Mouse (Mus musculus) hematopoietic multipotent progenitor cell, adult 10-12 weeks (in vitro differentiated cells): Measurements from ENCODE around the gene Slfn3. TPM values are rescaled to one million over a fixed set of nuclear protein-coding genes. Genes with fewer than 3 reads are reported as not detected.

Source experiments
- polyA plus RNA-seq: library from polyadenylated mRNA; stranded (reverse); fragments of >175 nt; gene quantifications from 2 replicates; pipeline ENCODE4 v1.2.3, GENCODE M21; 2012; ENCODE audit warnings: low replicate concordance

Gene Slfn3
- polyA plus RNA-seq = 0.18 and 0.36 TPM in 2 replicates

GRCm38 (mm10) chr11:83191134-83191893, at the start of gene Slfn3:
Gene Slfn3, plus strand, starts transcription at chr11:83191330.

DNA sequence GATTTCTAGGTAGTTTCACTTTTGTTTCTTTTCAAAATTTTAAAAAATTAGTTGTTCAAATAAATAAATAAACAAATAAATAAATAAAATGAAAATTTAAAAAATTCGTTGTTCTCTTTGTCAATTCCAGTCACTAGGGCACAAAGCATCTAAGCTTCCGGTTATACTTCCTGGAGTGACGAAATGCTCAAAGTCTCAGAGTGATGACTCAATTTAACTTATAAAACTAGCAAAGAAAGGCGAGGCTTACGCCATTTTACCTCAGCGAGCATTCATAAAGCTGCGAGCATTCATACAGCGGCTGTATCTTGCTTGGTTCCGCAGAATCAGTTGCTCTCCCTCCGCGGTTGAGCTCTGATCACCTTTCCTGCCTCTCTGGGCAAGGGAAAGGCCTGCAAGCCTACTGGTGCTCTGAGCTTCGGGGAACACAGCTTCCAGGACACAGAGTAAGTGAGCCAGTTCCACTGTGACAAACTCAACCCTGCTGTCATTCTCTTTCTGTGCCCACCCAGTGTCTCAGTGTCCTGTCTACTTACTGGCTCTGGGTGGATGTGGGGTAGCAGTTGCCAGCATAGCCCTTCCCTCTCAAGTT, 16.1 kb upstream of the Slfn3 start, which contains the start of gene Slfn4:
TSS of gene Slfn4 (plus strand) at position 239 of the 592 bp plus-strand sequence.

Other genes with a start within 250 kb of the Slfn3 start
- gene Slfn5, start 240.0 kb upstream of the Slfn3 start, polyA plus RNA-seq = 3.3 and 6.3 TPM in 2 replicates
- 2.2 and 2.5 TPM in 2 replicates for gene Slfn9, start 199.5 kb upstream of the Slfn3 start, polyA plus RNA-seq
- gene Slfn8, start 170.5 kb upstream of the Slfn3 start, polyA plus RNA-seq = 11.8 and 12.1 TPM in 2 replicates
- 10.8 and 26.5 TPM in 2 replicates for gene Slfn2, start 126.2 kb upstream of the Slfn3 start, polyA plus RNA-seq
- gene Slfn1, start 74.5 kb upstream of the Slfn3 start, polyA plus RNA-seq = 9.3 and 9.7 TPM in 2 replicates
- 1.4 and 2.3 TPM in 2 replicates for gene Slfn4, start 16.1 kb upstream of the Slfn3 start, polyA plus RNA-seq
- gene Slfn14, start 95.4 kb downstream of the Slfn3 start, polyA plus RNA-seq = 0.05 and 1.3 TPM in 2 replicates
- gene Ap2b1, start 107.7 kb downstream of the Slfn3 start, polyA plus RNA-seq = 27.6 and 29.1 TPM in 2 replicates
- 4.2 and 9.9 TPM in 2 replicates for gene Pex12, start 111.3 kb downstream of the Slfn3 start, polyA plus RNA-seq
- gene Rasl10b, start 217.8 kb downstream of the Slfn3 start, polyA plus RNA-seq = 0.06 and 0.16 TPM in 2 replicates
- gene Gas2l2, start 238.1 kb downstream of the Slfn3 start, polyA plus RNA-seq = not detected in 2 replicates
- 1.3 and 2.4 TPM in 2 replicates for gene 1700020L24Rik, start 246.3 kb downstream of the Slfn3 start, polyA plus RNA-seq